7 mouse cellular contexts compared by ENCODE assay signal in genomic region chr17:23789749-23790268, GRCm38 (mm10). TPM values are rescaled to one million over a fixed set of nuclear protein-coding genes. Genes with fewer than 3 reads are reported as not detected.
DNase-seq lines count a peak whose midpoint lies in the region; ATAC-seq and TF ChIP-seq lines count a peak whose summit lies in the region.

No protein-coding gene starts in this region.

- no peak for ATAC-seq in forebrain, embryonic 14.5 days
- peak; percentile 43; the same call in 1 of the 2 replicates for ATAC-seq in liver, embryonic 14.5 days (ENCODE audit: insufficient read depth)

- no peaks in the 10 kb centered on the region for H3K36me3 ChIP-seq in spleen, adult 2 months (ENCODE audit: control insufficient read depth, insufficient read depth, low read length)
- H3K36me3 ChIP-seq in forebrain, embryonic 14.5 days (ENCODE audit: control insufficient read depth, insufficient read depth, low read length): no peaks in the 10 kb centered on the region
- H3K36me3 ChIP-seq in liver, embryonic 14.5 days (replicated peaks; ENCODE audit: control insufficient read depth, insufficient read depth, low read depth): no peaks in the 10 kb centered on the region

- no peaks in the 10 kb centered on the region for H3K9me3 ChIP-seq in forebrain, embryonic 14.5 days (replicated peaks; ENCODE audit: control insufficient read depth, low read length)
- H3K9me3 ChIP-seq in liver, embryonic 14.5 days (ENCODE audit: control insufficient read depth, low read length): no peaks in the 10 kb centered on the region

- TF ChIP-seq POLR2A in spleen, adult 2 months (IDR thresholded peaks at IDR 0.05; ENCODE audit: low read depth, low read length): no peak

- WGBS in spleen, adult 2 months: 31% methylated on average over 8 of the region's 8 CpGs
- WGBS in forebrain, embryonic 14.5 days: 9% methylated on average over 8 of the region's 8 CpGs
- whole genome bisulfite sequencing in liver, embryonic 14.5 days (ENCODE audit: insufficient replicate concordance): 12% methylated on average over 8 of the region's 8 CpGs

- H3K27me3 ChIP-seq in spleen, adult 2 months (ENCODE audit: control insufficient read depth, insufficient read depth, low read length): peaks cover 6% of the 10 kb centered on the region; the same call in 1 of the 2 replicates
- H3K27me3 ChIP-seq in forebrain, embryonic 14.5 days (replicated peaks; ENCODE audit: control insufficient read depth, insufficient read depth, low read length): no peaks in the 10 kb centered on the region
- H3K27me3 ChIP-seq in liver, embryonic 14.5 days (ENCODE audit: control insufficient read depth, insufficient read depth, low read length): no peaks in the 10 kb centered on the region

- H3K4me1 ChIP-seq in spleen, adult 2 months (ENCODE audit: control insufficient read depth, insufficient read depth, insufficient read length): peaks cover 9% of the 10 kb centered on the region; the same call in 1 of the 2 replicates
- peaks cover 23% of the 10 kb centered on the region for H3K4me1 ChIP-seq in forebrain, embryonic 14.5 days (ENCODE audit: control insufficient read depth, insufficient read depth, low read length)
- H3K4me1 ChIP-seq in liver, embryonic 14.5 days (replicated peaks; ENCODE audit: control insufficient read depth in 2 of 2, insufficient read depth in 2 of 2, low read length in 1 of 2): peaks cover 12 to 21% of the 10 kb centered on the region in 2 experiments

- H3K4me2 ChIP-seq in forebrain, embryonic 14.5 days (ENCODE audit: low read length): peak overlapping the region; percentile 79
- H3K4me2 ChIP-seq in liver, embryonic 14.5 days (ENCODE audit: low read depth): peak overlapping the region; percentile 74

- no peak for DNase-seq in spleen, adult 2 months (ENCODE audit: low read depth in 1 of 2, low spot score in 2 of 2)
- no peak for DNase-seq in spleen, adult 12 weeks (ENCODE audit: low spot score)
- DNase-seq in forebrain, embryonic 14.5 days (ENCODE audit: low spot score): no peak
- DNase-seq in liver, embryonic 14.5 days (ENCODE audit: low read depth in 3 of 3, low spot score in 3 of 3): no peak
- DNase-seq in urinary bladder, postnatal 25 days (ENCODE audit: low spot score): no peak
- DNase-seq in retina, postnatal 1 day: no peak
- no peak for DNase-seq in gastrocnemius, adult 18-20 months (ENCODE audit: low spot score)

- H3K9ac ChIP-seq in forebrain, embryonic 14.5 days (ENCODE audit: low read length): peak overlapping the region; percentile 80
- H3K9ac ChIP-seq in liver, embryonic 14.5 days (replicated peaks): peak overlapping the region; percentile 76

- TF ChIP-seq EP300 in liver, embryonic 14.5 days (IDR thresholded peaks at IDR 0.05; ENCODE audit: low read depth): no peak

- H3K4me3 ChIP-seq in spleen, adult 2 months (ENCODE audit: extremely low read depth, insufficient read depth, insufficient read length): peak overlapping the region; percentile 69
- H3K4me3 ChIP-seq in forebrain, embryonic 14.5 days (ENCODE audit: low read depth, low read length): peak overlapping the region; percentile 35
- peak overlapping the region; percentile 56 to 61; a peak in 3 of 4 replicates for H3K4me3 ChIP-seq in liver, embryonic 14.5 days (ENCODE audit: insufficient read depth in 1 of 2, low read depth in 2 of 2, low read length in 2 of 2)

- TF ChIP-seq CTCF in spleen, adult 2 months (IDR thresholded peaks at IDR 0.05; ENCODE audit: extremely low read depth, insufficient read depth, insufficient read length, insufficient replicate concordance): no peak
- no peak for TF ChIP-seq CTCF in liver, embryonic 14.5 days (IDR thresholded peaks at IDR 0.05; ENCODE audit: low read depth)

- H3K27ac ChIP-seq in spleen, adult 2 months (ENCODE audit: insufficient read depth, low read length): peak overlapping the region; percentile 41; the same call in 1 of the 2 replicates
- peak overlapping the region; percentile 89 for H3K27ac ChIP-seq in forebrain, embryonic 14.5 days (ENCODE audit: low read depth, low read length)
- H3K27ac ChIP-seq in liver, embryonic 14.5 days: no peak overlapping the region

RNA-seq across cellular contexts. Expression of gene Srrm2, which starts 0.5 kb away (rescaled TPM):
- polyA plus RNA-seq in spleen, adult 2 months (2012; rRNA removed): 601 and 671 TPM in 2 replicates
- polyA plus RNA-seq in forebrain, embryonic 14.5 days (2014; fragmentation: Nextera tagmentation; extraction: Ambion mirVana): 226 and 339 TPM in 2 replicates
- 136 and 152 TPM in 2 replicates for polyA plus RNA-seq in liver, embryonic 14.5 days (2012; rRNA removed)
- polyA plus RNA-seq in liver, embryonic 14.5 days (2014; fragmentation: Nextera tagmentation; extraction: Ambion mirVana): 107 and 120 TPM in 2 replicates
- 100 to 1,000 TPM; 145 to 160 TPM for total RNA-seq in gastrocnemius, adult 18-20 months (2021)

RNA-seq across cellular contexts. Expression of gene Flywch2, which starts 3.9 kb away (rescaled TPM):
- 1.4 and 1.5 TPM in 2 replicates for polyA plus RNA-seq in spleen, adult 2 months (2012; rRNA removed)
- 36.9 and 44.2 TPM in 2 replicates for polyA plus RNA-seq in forebrain, embryonic 14.5 days (2014; fragmentation: Nextera tagmentation; extraction: Ambion mirVana)
- 0.57 and 0.79 TPM in 2 replicates for polyA plus RNA-seq in liver, embryonic 14.5 days (2012; rRNA removed)
- polyA plus RNA-seq in liver, embryonic 14.5 days (2014; fragmentation: Nextera tagmentation; extraction: Ambion mirVana): 0.85 and 1.0 TPM in 2 replicates
- total RNA-seq in gastrocnemius, adult 18-20 months (2021): not detected

RNA-seq across cellular contexts. Expression of gene Flywch1, which starts 18.4 kb away (rescaled TPM):
- 17.4 and 21.2 TPM in 2 replicates for polyA plus RNA-seq in spleen, adult 2 months (2012; rRNA removed)
- polyA plus RNA-seq in forebrain, embryonic 14.5 days (2014; fragmentation: Nextera tagmentation; extraction: Ambion mirVana): 129 and 143 TPM in 2 replicates
- polyA plus RNA-seq in liver, embryonic 14.5 days (2012; rRNA removed): 4.0 and 4.3 TPM in 2 replicates
- 6.6 and 7.4 TPM in 2 replicates for polyA plus RNA-seq in liver, embryonic 14.5 days (2014; fragmentation: Nextera tagmentation; extraction: Ambion mirVana)
- 10 to 100 TPM; 50.0 to 59.2 TPM for total RNA-seq in gastrocnemius, adult 18-20 months (2021)

RNA-seq across cellular contexts. Expression of gene Elob, which starts 39.1 kb away (rescaled TPM):
- polyA plus RNA-seq in spleen, adult 2 months (2012; rRNA removed): 237 and 329 TPM in 2 replicates
- 1,202 and 1,508 TPM in 2 replicates for polyA plus RNA-seq in forebrain, embryonic 14.5 days (2014; fragmentation: Nextera tagmentation; extraction: Ambion mirVana)
- polyA plus RNA-seq in liver, embryonic 14.5 days (2012; rRNA removed): 277 and 284 TPM in 2 replicates
- 519 and 544 TPM in 2 replicates for polyA plus RNA-seq in liver, embryonic 14.5 days (2014; fragmentation: Nextera tagmentation; extraction: Ambion mirVana)
- total RNA-seq in gastrocnemius, adult 18-20 months (2021): 100 to 1,000 TPM; 394 to 418 TPM

RNA-seq across cellular contexts. Expression of gene Kremen2, which starts 44.2 kb away (rescaled TPM):
- 0.65 and 0.92 TPM in 2 replicates for polyA plus RNA-seq in spleen, adult 2 months (2012; rRNA removed)
- polyA plus RNA-seq in forebrain, embryonic 14.5 days (2014; fragmentation: Nextera tagmentation; extraction: Ambion mirVana): 0.23 and 0.25 TPM in 2 replicates
- 0.02 and 0.03 TPM in 2 replicates for polyA plus RNA-seq in liver, embryonic 14.5 days (2012; rRNA removed)
- polyA plus RNA-seq in liver, embryonic 14.5 days (2014; fragmentation: Nextera tagmentation; extraction: Ambion mirVana): not detected in 2 replicates
- not detected for total RNA-seq in gastrocnemius, adult 18-20 months (2021)

Comparison
In these comparisons a context has a peak if more than half of its experiments do, and no peak if none do; other contexts are left out.
1. RNA of gene Flywch2, which starts 3.9 kb away (polyA plus RNA-seq): 36.9 to 44.2 TPM in forebrain, embryonic 14.5 days; 1.4 to 1.5 TPM in spleen, adult 2 months and 0.57 to 1.0 TPM in liver, embryonic 14.5 days; every median in the first group is over 10 times any median in the second.
2. Peak in every context shown above with its lines, with median percentiles within 50 percentile points of each other: H3K4me3 ChIP-seq.